Mouse (Mus musculus) bone marrow, adult 2 months (tissue): Measurements from ENCODE around the gene March1. TPM values are rescaled to one million over a fixed set of nuclear protein-coding genes. Genes with fewer than 3 reads are reported as not detected.

ENCODE experiments used
- H3K27ac ChIP-seq: fragments of 200-500 bp; 2 replicates; pipeline ENCODE4 v1.5.1; 2012; ENCODE audit warnings: low read depth, mild to moderate bottlenecking, control low read depth, inconsistent platforms, low read length; ENCODE audit not compliant: control insufficient read depth, poor library complexity, insufficient read depth
- H3K4me1 ChIP-seq: fragments of 200-500 bp; 2 replicates; pipeline ENCODE4 v1.6.1; 2011; ENCODE audit warnings: low read length; ENCODE audit not compliant: control insufficient read depth, insufficient read depth
- H3K4me3 ChIP-seq: fragments of 200-500 bp; replicated peaks from 2 replicates; pipeline ENCODE3; 2011; ENCODE audit warnings: mild to moderate bottlenecking, low read depth, low read length, control low read depth; ENCODE audit not compliant: control insufficient read depth
- CTCF ChIP-seq: fragments of 200-500 bp; IDR thresholded peaks from 2 replicates; pipeline ENCODE4 v1.5.1; 2011; ENCODE audit warnings: low read length, control low read depth; ENCODE audit not compliant: control insufficient read depth, insufficient read depth
- POLR2A ChIP-seq: fragments of 200-500 bp; IDR thresholded peaks from 2 replicates; pipeline ENCODE4 v1.6.1; 2011; ENCODE audit warnings: low read depth, mild to moderate bottlenecking, control low read depth, low read length, borderline replicate concordance; ENCODE audit not compliant: control insufficient read depth
- WGBS: fragments of 180-500 bp; shearing (Covaris S2); methylation state at CpG from one replicate; pipeline ENCODE4 v1.1.7; 2018; 5-methylcytosine and 5-hydroxymethylcytosine counted together
- polyA plus RNA-seq: library from polyadenylated mRNA; stranded (reverse); fragments of >200 nt; gene quantifications from 2 replicates; pipeline ENCODE4 v1.2.4, GENCODE M21; 2011; ENCODE audit warnings: low replicate concordance; ENCODE audit not compliant: missing spikeins, insufficient read depth, insufficient read length

March1 gene
- polyA plus RNA-seq, 1 experiment = 9.8 TPM

DNA sequence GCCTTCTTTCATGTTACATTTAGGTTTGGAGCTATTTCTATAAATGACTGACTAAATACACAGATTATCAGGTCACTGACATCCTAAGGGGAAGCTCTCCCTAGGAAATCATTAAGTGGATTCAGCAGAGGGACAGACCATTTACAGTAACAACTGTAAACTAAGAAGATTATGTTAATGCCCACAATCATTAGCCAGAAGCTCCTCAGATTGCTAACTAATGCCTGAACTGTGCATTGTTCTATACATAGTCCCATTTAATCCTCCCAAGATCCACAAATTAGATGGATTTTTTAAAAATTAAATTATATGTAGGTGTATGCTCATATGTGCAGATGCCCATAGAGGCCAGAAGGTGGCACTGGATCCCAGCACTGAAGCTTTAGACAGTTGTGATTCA is 815.9 kb downstream of the March1 start:
- no peak overlapping the region for H3K4me3 ChIP-seq
- peaks cover 6% of the 10 kb centered on the region; the same call in 1 of the 2 replicates for H3K4me1 ChIP-seq
- TF ChIP-seq CTCF (no peak), POLR2A (no peak)
- no peak overlapping the region for H3K27ac ChIP-seq

DNA sequence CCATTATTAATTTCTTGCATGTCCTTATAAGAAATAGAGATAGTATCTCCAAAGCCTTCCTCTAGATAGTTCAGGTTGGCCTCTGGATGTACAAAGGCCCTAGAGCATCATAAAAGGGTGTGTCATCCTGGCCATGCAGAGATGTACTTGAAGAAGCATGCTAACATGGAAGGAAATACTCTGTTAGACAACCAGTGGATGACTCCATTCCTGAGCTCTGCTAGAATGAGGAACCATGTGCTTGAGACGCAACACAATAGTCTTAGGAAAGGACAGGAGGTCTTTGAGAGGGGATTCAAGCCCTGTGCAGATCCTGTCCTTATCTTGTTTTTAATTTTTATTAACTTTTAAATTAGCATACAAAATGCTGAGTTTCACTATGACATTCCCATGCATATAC is 819.1 kb downstream of the March1 start:
- H3K4me1 ChIP-seq = peaks cover 7% of the 10 kb centered on the region; the same call in 1 of the 2 replicates
- no peak overlapping the region for H3K4me3 ChIP-seq
- no peak overlapping the region for H3K27ac ChIP-seq
- 36% methylated on average over 1 of the region's 1 CpGs for WGBS
- TF ChIP-seq CTCF (no peak), POLR2A (no peak)

DNA sequence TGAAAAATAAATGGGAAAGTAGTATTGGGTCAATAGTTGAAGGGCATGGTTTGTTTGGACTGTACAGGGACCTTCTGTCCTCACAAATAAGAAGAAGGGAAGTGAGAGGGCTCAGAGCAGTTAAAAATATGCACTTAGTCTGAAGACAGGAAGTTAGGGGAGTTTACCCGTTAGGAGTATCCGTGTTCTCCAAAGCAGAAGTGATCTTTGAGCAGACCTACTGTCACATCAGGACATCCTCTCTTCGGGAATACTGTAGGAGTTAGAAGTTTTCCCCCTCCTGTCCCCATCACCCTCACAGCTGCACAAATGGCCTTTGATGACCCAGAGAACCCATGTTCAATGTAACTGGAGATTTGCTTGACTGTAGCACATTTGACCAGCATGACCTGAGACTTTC is 820.2 kb downstream of the March1 start:
- no peak overlapping the region for H3K4me3 ChIP-seq
- 0% methylated on average over 3 of the region's 3 CpGs for WGBS
- H3K4me1 ChIP-seq = peaks cover 7% of the 10 kb centered on the region; the same call in 1 of the 2 replicates
- TF ChIP-seq POLR2A = no peak
- TF ChIP-seq CTCF = no peak
- H3K27ac ChIP-seq = no peak overlapping the region

DNA sequence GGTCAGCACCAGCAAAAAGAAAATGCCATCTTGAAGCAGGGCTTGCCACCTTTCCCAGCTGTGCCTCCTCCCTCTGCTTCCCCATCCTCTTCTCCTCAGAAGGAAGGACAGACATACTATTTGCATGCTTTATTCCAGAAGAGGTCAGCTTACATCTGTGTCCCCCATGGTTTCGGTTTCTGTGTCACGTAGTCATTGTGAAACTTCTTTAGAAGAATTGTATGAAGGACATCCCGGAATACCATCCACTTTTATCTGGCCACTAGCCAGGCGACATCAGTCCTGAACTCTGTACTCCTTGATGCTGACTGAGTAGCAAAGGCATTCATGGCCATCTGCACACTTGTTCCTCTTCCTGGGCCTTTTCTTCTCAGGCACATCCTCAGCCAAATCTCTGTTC is 820.8 kb downstream of the March1 start:
- WGBS = 45% methylated on average over 4 of the region's 4 CpGs
- TF ChIP-seq CTCF (no peak), POLR2A (no peak)
- no peak overlapping the region for H3K27ac ChIP-seq
- H3K4me1 ChIP-seq = peaks cover 7% of the 10 kb centered on the region; the same call in 1 of the 2 replicates
- H3K4me3 ChIP-seq = no peak overlapping the region

DNA sequence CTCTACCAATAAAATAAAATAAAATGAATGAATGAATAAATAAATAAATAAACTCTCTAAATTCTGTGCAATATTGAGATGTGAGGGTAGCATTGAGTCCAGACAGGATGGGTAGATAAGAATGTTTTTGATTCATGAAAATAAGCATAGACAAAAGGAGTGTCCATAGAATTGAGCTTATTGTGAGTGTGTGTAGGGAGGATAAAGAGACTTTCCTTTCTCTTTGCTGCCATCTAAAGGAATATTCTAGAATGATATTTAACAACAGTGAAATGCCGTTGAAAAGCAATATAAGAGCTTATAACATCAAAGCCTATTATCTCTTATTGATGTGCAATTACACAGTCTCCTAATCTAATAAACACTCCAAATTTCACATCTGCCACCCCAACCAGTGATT is 823.4 kb downstream of the March1 start:
- Histone ChIP-seq H3K4me1 (peaks cover 9% of the 10 kb centered on the region; the same call in 1 of the 2 replicates), H3K4me3 (no peak overlapping the region), H3K27ac (no peak overlapping the region)
- TF ChIP-seq CTCF (no peak), POLR2A (no peak)
- 9% methylated on average over 1 of the region's 1 CpGs for WGBS

- 22% methylated on average over 1 of the region's 1 CpGs for WGBS
Measured at GRCm38 (mm10) chr8:66442778-66443177, 825.1 kb downstream of the March1 start.

DNA sequence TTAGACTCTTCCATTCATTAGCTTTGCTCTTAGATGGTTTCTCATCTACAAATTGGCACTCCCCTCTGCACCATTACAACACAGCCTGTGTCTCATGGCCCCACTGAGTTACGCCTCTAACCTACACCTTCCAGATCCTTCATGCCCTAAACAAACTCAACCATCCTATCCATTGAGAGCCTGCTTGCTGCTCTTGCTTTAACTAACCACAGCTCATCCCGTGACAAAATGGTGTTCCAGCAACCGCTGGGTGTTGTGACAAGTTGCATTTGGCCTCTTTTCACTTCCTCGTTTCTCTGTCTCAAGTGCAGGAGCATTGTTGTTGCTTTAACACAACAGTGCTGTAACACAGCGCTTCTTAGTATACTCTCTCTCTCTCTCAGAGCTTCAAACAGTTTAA is 826.4 kb downstream of the March1 start:
- Histone ChIP-seq H3K27ac (no peak overlapping the region), H3K4me3 (no peak overlapping the region), H3K4me1 (peaks cover 3% of the 10 kb centered on the region; the same call in 1 of the 2 replicates)
- WGBS = 23% methylated on average over 5 of the region's 5 CpGs
- no peak for TF ChIP-seq POLR2A

More at GRCm38 (mm10) chr8:66442778-66443177, 825.1 kb downstream of the March1 start:
- Histone ChIP-seq H3K4me1 (peaks cover 8% of the 10 kb centered on the region; the same call in 1 of the 2 replicates), H3K4me3 (no peak overlapping the region), H3K27ac (no peak overlapping the region)
- TF ChIP-seq CTCF (no peak), POLR2A (no peak)

DNA sequence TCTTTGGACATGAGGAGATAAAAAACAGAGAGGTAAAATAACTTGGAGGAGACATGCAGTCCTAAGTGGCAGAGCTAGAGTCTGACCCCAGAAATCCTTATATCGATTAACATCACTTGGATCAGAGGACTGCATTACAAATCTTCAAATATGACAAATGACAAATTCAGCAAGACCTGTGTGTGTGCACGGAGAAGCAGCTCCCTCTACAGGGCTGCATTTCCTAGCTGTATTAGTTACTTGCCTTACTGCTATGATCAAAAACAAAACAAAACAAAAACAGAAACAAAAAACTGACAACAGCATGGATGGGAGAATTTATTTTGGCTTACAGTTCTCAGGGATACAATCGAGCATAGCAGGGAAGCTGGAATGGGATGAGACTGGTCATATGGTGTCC is 827.7 kb downstream of the March1 start:
- H3K4me1 ChIP-seq = peaks cover 2% of the 10 kb centered on the region; the same call in 1 of the 2 replicates
- H3K4me3 ChIP-seq = no peak overlapping the region
- H3K27ac ChIP-seq = no peak overlapping the region
- TF ChIP-seq POLR2A (no peak), CTCF (no peak)
- WGBS = 58% methylated on average over 3 of the region's 3 CpGs

GRCm38 (mm10) chr8:66450691-66451090 is 833.0 kb downstream of the March1 start:
- no peak for TF ChIP-seq POLR2A
- no peak for TF ChIP-seq CTCF
- Histone ChIP-seq H3K27ac (no peak overlapping the region), H3K4me3 (no peak overlapping the region), H3K4me1 (no peaks in the 10 kb centered on the region)
- WGBS = 17% methylated on average over 5 of the region's 5 CpGs
